Mouse (Mus musculus) urinary bladder, postnatal 10 days (tissue): ENCODE results near the gene Qrich2.
"Not testable (repeated sequence)": the region's sequence is repeated elsewhere in the genome, so short reads cannot be mapped to it uniquely, and the experiment has no call there.

Source experiments
- DNase-seq: peaks from one replicate; pipeline ENCODE4 v3.0.0; 2022; ENCODE audit warnings: low spot score

Gene Qrich2

GRCm38 (mm10) chr11:116466141-116466540 is at the start of gene Qrich2:
Qrich2 (minus strand) TSS chr11:116466241.
- no peak for DNase-seq

DNA sequence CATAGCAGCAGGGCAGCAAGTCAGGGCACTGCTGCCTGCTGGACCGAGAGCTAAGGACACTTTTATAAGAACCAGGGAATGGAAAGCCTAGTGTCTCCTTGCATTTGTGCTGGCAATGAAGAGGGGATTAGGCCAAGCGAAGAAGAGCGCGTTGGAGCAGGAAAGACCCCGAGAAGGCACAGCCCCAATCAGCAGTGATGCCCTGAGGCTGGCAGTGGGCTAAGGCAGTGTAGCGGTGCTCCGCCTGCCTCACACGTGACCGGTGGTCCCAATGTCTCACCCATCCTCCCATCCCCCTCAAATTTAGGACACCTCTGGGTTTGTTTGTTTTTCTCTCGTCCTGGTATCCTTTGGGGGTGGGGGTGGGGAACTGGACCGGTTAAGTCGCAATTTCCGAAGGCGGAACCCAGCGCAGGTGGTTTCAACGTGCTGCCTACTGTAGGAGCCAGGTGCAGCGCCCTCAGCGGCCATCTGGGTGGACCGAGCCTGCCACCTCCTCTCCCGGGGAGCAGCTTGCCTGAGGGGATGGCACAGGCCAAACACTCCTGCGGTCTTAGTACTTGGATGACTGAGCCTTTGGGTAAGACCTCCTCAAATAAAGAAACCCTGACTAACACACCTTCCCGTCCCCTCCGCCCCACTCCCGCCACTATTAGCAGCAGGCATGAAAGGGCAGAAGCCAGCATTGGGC is 49.4 kb upstream of the Qrich2 start:
- no peak for DNase-seq

DNA sequence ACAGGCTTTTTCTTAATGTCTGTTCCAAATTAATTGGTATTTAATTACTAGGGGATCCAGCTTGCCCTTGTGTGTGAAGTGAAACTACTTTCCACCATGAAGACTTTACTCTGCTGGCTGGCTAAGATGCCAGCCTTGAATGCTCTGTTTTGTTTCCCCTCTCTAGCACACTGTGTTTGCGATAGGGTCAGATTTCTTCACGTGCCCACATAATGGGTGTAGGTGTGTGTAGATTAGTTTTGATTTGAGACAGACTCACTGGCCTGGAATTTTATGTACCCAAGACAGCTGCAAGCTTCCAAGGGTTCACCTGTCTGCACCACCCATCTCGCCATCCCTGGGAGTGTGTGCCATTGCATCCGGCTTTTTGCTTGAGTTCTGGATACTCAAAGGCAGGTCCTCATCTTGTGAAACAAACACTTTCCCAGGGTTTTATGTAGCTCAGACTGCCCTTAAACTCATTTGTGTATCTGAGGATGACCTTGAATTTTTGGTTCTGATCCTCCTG is 47.5 kb upstream of the Qrich2 start:
- no peak for DNase-seq

GRCm38 (mm10) chr11:116512987-116513386 is 46.9 kb upstream of the Qrich2 start:
- DNase-seq = no peak

- no peak for DNase-seq
Observed at GRCm38 (mm10) chr11:116512154-116512553, 46.1 kb upstream of the Qrich2 start.

GRCm38 (mm10) chr11:116511301-116511868 is 45.3 kb upstream of the Qrich2 start:
- no peak for DNase-seq

DNA sequence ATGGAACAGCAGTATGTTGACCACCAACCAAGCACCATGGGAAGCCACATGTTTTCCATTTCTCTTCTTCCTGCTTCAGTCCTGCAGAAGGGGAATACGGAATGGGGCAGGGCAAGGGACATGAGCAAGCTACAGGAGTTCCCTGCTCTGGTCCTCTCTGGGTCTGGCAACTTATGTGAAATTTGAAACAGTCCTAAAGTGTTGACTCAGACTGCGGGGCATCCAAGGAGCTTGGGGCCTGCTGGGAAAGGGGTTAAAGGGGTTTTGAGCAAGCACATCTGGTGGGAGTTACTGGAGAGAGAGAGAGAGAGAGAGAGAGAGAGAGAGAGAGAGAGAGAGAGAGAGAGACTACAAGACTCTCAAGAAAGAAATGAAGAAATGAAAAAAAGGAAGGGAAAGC is 42.6 kb upstream of the Qrich2 start:
- DNase-seq = no peak

- no peak for DNase-seq
Observed at GRCm38 (mm10) chr11:116506151-116506875, 40.3 kb upstream of the Qrich2 start.

- DNase-seq = no peak
Observed at GRCm38 (mm10) chr11:116505573-116505972, 39.5 kb upstream of the Qrich2 start.

DNA sequence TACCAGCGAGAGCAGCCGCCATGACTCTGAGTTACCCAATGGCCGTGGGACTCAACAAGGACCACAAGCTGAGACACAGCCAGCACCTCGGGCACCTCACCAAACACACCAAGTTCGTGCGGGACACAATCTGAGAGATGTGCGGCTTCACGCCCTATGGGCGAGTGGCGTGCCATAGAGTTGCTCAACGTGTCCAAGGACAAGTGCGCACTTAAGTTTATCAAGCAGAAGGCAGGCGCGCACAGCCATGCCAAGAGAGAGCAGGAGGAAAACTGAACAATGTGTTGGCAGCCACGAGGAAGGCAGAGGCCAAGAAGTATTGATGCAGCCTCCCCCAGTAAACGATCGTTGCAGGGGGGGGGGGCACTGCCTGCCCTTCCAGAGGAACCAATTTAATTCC is 38.5 kb upstream of the Qrich2 start:
- DNase-seq = no peak

GRCm38 (mm10) chr11:116501005-116501746 is 35.1 kb upstream of the Qrich2 start:
- DNase-seq = no peak

DNA sequence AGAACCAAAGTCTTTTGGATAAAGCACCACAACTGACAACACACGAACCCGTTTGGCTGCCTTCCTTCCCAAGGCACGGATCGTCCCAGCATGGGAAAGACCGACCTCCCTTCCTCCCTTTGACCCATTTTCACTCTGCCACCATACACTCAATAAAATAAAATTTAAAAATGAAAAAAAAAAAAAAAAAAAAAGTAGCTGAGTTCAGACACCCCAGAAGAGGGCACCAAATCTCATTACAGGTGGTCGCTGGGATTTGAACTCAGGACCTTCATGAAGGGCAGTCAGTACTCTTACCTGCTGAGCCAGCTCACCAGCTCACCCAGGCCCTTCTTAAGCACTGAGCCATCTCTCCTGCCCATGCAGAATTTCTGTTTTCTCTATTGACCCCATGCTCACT is 33.0 kb upstream of the Qrich2 start:
- DNase-seq = no peak

- DNase-seq = no peak
Observed at GRCm38 (mm10) chr11:116498596-116498995, 32.6 kb upstream of the Qrich2 start.

GRCm38 (mm10) chr11:116497313-116497712 is 31.3 kb upstream of the Qrich2 start:
- DNase-seq = no peak

DNA sequence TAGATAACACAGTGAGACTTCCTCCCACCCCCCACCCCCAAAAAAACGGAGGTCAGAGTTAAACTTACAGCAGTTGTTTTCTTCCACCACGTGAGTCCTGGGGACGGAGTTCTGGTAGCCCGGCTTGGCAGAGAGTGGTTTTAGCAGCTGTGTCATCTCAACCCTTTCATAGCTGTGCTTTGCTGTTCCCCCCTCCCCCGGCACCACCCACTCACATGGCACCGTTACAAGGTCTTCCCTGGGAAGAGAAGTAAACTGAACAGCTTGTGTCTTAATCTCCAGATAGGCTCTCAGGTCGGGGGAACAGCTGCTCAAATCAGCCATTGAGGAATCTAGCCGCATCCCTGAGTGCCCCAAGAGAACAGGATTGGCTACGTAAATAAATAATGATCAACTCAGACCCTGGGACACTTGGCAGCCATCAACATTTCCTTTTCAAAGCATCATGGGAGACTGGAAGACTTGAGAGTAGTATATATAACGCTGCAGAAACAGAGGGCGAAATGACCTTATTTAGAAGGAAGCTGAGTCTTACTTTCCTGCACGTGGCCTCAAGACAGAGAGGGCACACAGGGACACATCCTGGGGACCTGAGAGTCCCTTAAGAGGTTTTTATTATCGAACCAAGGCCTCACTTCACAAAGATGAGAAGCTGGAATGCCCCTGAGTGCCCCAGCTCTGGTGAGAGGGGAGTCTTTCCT is 28.6 kb upstream of the Qrich2 start:
- peak; percentile 41 for DNase-seq

DNA sequence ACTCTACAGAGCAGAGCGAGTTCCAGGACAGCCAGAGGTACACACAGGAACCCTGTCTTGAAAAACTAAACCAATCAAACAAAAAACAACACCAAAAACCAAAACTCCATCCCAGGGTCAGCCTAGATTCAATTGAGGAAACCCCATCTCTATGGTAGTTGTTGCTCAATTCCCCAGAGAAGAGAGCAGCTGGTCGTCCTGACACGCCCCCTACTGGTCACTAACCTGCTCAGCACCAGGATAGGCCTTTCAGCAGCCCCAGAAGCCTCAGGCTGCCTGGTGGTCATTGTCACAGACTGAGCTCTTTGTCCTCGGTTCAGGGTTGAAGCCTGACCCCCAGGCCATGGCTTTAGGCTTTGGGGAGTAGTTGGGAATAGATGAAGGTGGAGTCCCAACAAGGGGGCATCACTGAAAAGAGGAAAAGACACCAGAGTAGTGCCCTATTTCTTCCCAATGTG is 27.8 kb upstream of the Qrich2 start, which contains the start of gene Prpsap1:
TSS of gene Prpsap1 (minus strand) at position 408 of the 458 bp plus-strand sequence.
- DNase-seq = no peak

DNA sequence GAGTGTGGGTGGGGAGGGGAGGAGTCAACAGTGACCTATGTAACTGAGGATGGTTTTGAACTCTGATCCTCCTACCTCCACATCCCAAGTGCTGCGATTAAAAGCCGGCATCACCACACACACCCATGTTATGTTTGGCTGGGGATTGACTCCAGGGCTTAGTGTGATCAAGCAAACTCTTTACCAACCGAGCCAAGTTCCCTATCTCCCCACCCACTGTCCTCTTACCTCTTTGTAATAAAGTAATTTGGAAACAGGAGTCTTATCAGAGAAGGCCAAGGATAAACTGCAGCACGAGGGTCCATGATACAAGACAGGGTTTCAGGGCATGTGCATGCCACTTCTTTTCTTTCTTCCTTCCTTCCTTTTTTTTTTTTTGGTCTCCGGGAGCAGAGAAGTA is 27.1 kb upstream of the Qrich2 start:
- DNase-seq = no peak

- DNase-seq = not testable (repeated sequence)
Observed at GRCm38 (mm10) chr11:116492507-116492906, 26.5 kb upstream of the Qrich2 start.

- no peak for DNase-seq
Observed at GRCm38 (mm10) chr11:116491338-116491737, 25.3 kb upstream of the Qrich2 start.

DNA sequence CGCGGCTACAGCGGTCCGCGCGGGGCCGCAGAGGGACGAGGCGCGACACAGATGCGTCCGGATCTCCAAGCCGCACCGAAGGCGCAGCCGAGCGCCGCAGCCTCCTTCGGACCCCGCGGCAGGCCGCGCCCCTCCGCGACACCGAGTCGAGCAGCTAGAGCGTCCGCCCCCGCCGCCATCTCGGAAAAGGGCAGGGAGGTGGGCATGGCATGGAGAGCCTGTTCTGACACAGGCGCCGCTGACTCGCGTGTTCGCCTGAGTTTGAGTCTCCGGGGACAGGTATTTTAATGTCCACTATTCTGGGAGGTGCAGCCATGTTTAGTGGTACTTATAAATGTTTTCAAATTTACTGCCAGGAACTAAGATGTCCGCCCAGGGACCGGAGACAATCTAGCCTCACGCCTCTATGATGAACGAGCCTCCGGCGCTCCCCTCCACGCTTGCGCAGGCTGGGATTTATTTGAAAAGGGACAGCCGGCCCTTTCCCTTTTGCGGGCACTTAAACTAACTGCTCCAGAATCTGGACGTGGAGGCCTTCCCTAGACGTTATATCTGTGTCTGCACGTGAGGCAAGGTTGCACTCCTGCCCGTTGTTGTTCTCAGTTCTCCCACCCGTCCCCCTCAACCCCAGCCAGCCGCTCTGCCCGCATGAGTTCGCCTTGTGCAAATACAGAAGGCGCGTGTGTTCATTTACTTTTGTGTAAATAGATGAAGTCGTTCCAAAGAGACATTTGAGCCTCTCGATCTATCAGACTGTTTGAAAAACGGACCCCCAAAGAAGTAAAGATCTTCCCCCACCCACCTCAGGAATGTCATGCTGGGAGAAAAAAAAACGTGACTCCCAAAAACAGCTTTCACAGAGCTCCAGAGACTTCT is 24.4 kb upstream of the Qrich2 start:
- peak; percentile 72 for DNase-seq
